11 mouse cellular contexts compared by ENCODE assay signal in the genomic region with DNA sequence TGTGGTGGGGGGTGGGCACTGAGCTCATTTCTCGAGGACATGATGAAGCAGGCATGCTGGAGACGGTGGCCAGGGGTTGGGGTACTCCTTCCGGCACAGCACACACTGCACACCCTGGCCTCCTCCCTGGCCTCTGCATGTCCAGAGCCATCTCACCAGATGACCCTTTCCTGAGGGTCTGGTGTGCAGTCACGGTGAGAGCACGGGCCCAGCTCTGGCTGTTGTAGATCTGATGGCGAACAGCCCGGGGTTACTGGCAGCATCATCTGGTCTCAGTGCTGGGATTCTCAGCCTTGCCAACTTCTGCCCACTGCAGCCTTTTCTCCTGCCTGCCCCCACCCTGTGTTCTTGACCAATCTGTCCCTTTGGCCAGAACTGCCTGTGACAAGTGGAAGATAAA. TPM values are rescaled to one million over a fixed set of nuclear protein-coding genes. Genes with fewer than 3 reads are reported as not detected.
DNase-seq lines count a peak whose midpoint lies in the region; ATAC-seq and TF ChIP-seq lines count a peak whose summit lies in the region.
"Had no signal": no experiment of that assay in that cellular context is flagged by ENCODE, and none has a peak within 500 bp of the region (broad histone marks: within the 10 kb centered on the region; RNA-seq: fewer than 3 reads in every experiment).

No protein-coding gene starts in this region.

- peaks cover 11% of the 10 kb centered on the region; the same call in 1 of the 2 replicates for H3K4me1 ChIP-seq in neural tube, embryonic 14.5 days (ENCODE audit: control insufficient read depth, insufficient read depth, low read length)
- H3K4me1 ChIP-seq in heart, embryonic 11.5 days (ENCODE audit: control insufficient read depth, insufficient read depth, low read length): peaks cover 22% of the 10 kb centered on the region
- peaks cover 25% of the 10 kb centered on the region for H3K4me1 ChIP-seq in olfactory bulb, adult 2 months (ENCODE audit: control insufficient read depth, insufficient read depth, low read length)

- H3K9me3 ChIP-seq in neural tube, embryonic 14.5 days (ENCODE audit: control insufficient read depth, low read length): no peaks in the 10 kb centered on the region
- no peaks in the 10 kb centered on the region for H3K9me3 ChIP-seq in heart, embryonic 11.5 days (replicated peaks; ENCODE audit: control insufficient read depth, low read length)
- H3K9me3 ChIP-seq: forebrain, embryonic 13.5 days; limb, embryonic 13.5 days had no signal

- WGBS in neural tube, embryonic 14.5 days: 71% methylated on average over 7 of the region's 7 CpGs
- WGBS in heart, embryonic 11.5 days (ENCODE audit: insufficient replicate concordance): 67% methylated on average over 7 of the region's 7 CpGs
- WGBS in olfactory bulb, adult 2 months: 57% methylated on average over 7 of the region's 7 CpGs

- no peaks in the 10 kb centered on the region for H3K27me3 ChIP-seq in neural tube, embryonic 14.5 days (ENCODE audit: control insufficient read depth, insufficient read depth, low read length)
- H3K27me3 ChIP-seq in heart, embryonic 11.5 days (ENCODE audit: control insufficient read depth, insufficient read depth, low read length): no peaks in the 10 kb centered on the region
- H3K27me3 ChIP-seq: forebrain, embryonic 13.5 days; limb, embryonic 13.5 days had no signal

- no peak overlapping the region for H3K27ac ChIP-seq in neural tube, embryonic 14.5 days (ENCODE audit: low read depth, low read length)
- H3K27ac ChIP-seq in heart, embryonic 11.5 days (ENCODE audit: low read depth, low read length): no peak overlapping the region
- peak overlapping the region; percentile 85 for H3K27ac ChIP-seq in olfactory bulb, adult 2 months (ENCODE audit: insufficient read depth, low read depth, low read length)
- H3K27ac ChIP-seq: forebrain, embryonic 13.5 days; limb, embryonic 13.5 days had no signal

- peak; percentile 23; the same call in 1 of the 2 replicates for ATAC-seq in neural tube, embryonic 14.5 days (ENCODE audit: low read depth)
- no peak for ATAC-seq in heart, embryonic 11.5 days (replicated peaks; ENCODE audit: insufficient number of reproducible peaks, low FRiP score, low TSS enrichment)
- ATAC-seq: forebrain, embryonic 13.5 days; intestine, embryonic 16.5 days had no signal

- DNase-seq in gastrocnemius, postnatal 14 days: peak; percentile 26
- DNase-seq in gastrocnemius, adult 18-20 months (ENCODE audit: low spot score): no peak
- DNase-seq in neural tube, embryonic 10.5 days (ENCODE audit: extremely low spot score, low spot score): no peak
- no peak for DNase-seq in spleen, adult 12 weeks (ENCODE audit: low spot score)
- DNase-seq in frontal cortex, postnatal 14 days (ENCODE audit: low spot score in 2 of 2): no peak

- H3K4me3 ChIP-seq in neural tube, embryonic 14.5 days (ENCODE audit: low read depth, low read length): no peak overlapping the region
- no peak overlapping the region for H3K4me3 ChIP-seq in heart, embryonic 11.5 days (ENCODE audit: low read depth, low read length)
- H3K4me3 ChIP-seq in olfactory bulb, adult 2 months (ENCODE audit: insufficient read depth, low read depth, low read length): no peak overlapping the region
- H3K4me3 ChIP-seq: forebrain, embryonic 13.5 days; limb, embryonic 13.5 days had no signal

- H3K36me3 ChIP-seq in neural tube, embryonic 14.5 days (ENCODE audit: control insufficient read depth, insufficient read depth, low read length): no peaks in the 10 kb centered on the region
- no peaks in the 10 kb centered on the region for H3K36me3 ChIP-seq in heart, embryonic 11.5 days (ENCODE audit: control insufficient read depth, insufficient read depth, low read length)
- H3K36me3 ChIP-seq: limb, embryonic 13.5 days had no signal

- intact Hi-C loops in gastrocnemius, postnatal 14 days (cut with DNase I; ENCODE audit: low total_unique reads): no loop called here

- TF ChIP-seq POLR2A in olfactory bulb, adult 2 months (IDR thresholded peaks at IDR 0.05; ENCODE audit: insufficient read depth, low read depth, low read length): no peak

- TF ChIP-seq CTCF in olfactory bulb, adult 2 months (IDR thresholded peaks at IDR 0.05; ENCODE audit: insufficient read depth, low read depth, low read length): no peak

- H3K9ac ChIP-seq in neural tube, embryonic 14.5 days (replicated peaks; ENCODE audit: low read depth, low read length): no peak overlapping the region
- 0 out of 2 replicates have a peak overlapping the region, but pooled peaks have one; percentile 36 for H3K9ac ChIP-seq in heart, embryonic 11.5 days (ENCODE audit: low read depth, low read length)
- H3K9ac ChIP-seq: forebrain, embryonic 13.5 days; limb, embryonic 13.5 days had no signal

- H3K4me2 ChIP-seq in neural tube, embryonic 14.5 days (ENCODE audit: low read depth, low read length): no peak overlapping the region
- no peak overlapping the region for H3K4me2 ChIP-seq in heart, embryonic 11.5 days
- H3K4me2 ChIP-seq: forebrain, embryonic 13.5 days; limb, embryonic 13.5 days had no signal

RNA-seq across cellular contexts. Expression of gene Efr3b, which starts 32.6 kb away (rescaled TPM):
- total RNA-seq in gastrocnemius, postnatal 14 days (2021): 1 to 10 TPM; 3.1 to 4.4 TPM
- total RNA-seq in gastrocnemius, adult 18-20 months (2021): 1 to 10 TPM; 3.3 to 5.6 TPM
- polyA plus RNA-seq in neural tube, embryonic 14.5 days (2014; fragmentation: Nextera tagmentation; extraction: Ambion mirVana): 33.1 and 39.8 TPM in 2 replicates
- polyA plus RNA-seq in heart, embryonic 11.5 days (2014; fragmentation: Nextera tagmentation; extraction: Ambion mirVana): 6.4 and 10.5 TPM in 2 replicates
- polyA plus RNA-seq in olfactory bulb, adult 2 months (2012; ENCODE audit: insufficient read depth, insufficient read length, low replicate concordance, missing spikeins): not detected in 2 replicates

RNA-seq across cellular contexts. Expression of gene Pomc, which starts 51.3 kb away (rescaled TPM):
- under 1 TPM; 0.29 to 0.31 TPM for total RNA-seq in gastrocnemius, postnatal 14 days (2021)
- not detected for total RNA-seq in gastrocnemius, adult 18-20 months (2021)
- polyA plus RNA-seq in neural tube, embryonic 14.5 days (2014; fragmentation: Nextera tagmentation; extraction: Ambion mirVana): 4.5 and 4.8 TPM in 2 replicates
- polyA plus RNA-seq in heart, embryonic 11.5 days (2014; fragmentation: Nextera tagmentation; extraction: Ambion mirVana): 2.6 and 2.9 TPM in 2 replicates
- not detected in 2 replicates for polyA plus RNA-seq in olfactory bulb, adult 2 months (2012; ENCODE audit: insufficient read depth, insufficient read length, low replicate concordance, missing spikeins)
